Mouse (Mus musculus): ENCODE measurements around the gene Borcs7.

Gene Borcs7

DNA sequence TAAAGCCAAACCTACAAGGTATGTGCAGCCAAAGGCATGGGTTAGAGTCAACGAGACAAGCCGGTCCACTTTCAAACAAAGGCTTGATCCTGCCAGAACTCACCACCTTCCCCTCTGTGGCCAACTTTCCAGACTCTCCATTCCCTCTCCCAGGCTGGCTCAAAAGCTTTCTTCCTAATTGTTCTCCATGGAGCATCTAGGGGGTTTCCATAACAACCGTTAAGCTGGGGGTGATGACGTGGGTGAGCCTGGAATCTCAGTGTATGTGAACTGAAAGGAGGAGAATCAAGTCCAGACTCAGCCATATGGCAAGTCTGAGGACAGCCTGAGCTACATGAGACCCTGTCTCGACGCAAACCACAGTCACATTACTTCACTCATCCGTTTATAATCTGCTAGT is 24.2 kb upstream of the Borcs7 start:
- DNase-seq: no peak

DNA sequence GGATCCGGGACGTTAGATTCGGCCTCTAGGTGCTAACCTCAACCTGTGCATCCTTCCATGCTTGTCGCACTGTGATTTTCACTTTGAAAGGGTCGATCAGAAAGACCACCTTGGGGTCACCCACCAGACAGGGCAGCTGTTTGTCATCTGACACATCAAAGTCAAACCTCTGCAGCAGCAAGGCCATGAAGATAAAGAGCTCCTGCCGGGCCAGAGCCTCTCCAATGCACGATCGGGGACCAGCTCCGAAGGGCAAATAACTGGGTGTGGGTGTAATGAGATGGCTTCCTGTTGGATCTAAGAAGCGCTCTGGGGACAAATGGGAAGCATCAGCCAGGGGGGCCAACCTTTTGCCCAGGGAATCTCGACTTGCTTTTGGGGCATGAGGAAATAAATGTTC is 22.4 kb upstream of the Borcs7 start:
- no peak for DNase-seq

DNA sequence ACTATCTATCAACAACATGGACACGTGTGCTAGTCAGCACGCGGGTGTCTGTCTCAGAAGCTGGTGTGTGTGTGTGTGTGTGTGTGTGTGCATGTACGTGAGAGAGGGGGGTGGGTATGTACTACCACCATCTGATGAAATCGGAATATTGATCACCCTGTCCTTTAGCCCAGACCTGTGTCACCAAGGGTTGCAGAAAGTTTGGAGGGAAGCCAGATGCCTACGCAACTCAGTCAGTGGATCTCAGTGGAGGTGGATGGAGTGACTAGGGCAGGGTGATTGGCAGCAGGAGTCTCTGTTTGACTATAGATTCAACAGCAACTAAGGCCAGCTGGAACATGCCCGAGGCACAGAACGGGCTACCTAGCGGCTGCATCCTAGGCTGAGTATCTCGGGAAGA is 21.4 kb upstream of the Borcs7 start:
- no peak for DNase-seq

DNA sequence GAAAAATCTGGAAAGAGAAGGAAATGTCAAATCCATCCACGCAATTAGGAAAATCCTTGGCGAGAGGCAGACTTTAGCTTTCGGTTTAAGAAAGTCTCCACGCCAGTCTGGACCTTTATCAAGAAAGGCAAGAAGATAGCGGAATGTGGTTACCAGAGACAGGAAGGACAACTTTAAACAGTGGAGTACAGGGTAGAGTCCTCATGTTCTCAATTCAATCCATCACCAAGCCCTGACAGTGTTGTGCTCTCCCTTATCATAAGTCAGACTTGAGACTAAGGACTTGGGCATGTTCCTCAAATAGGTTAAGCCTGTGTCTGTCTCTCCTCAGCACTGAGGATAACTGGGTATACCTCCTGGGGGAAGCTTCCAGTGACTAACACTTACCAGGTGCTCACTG is 19.9 kb upstream of the Borcs7 start:
- DNase-seq: no peak

DNA sequence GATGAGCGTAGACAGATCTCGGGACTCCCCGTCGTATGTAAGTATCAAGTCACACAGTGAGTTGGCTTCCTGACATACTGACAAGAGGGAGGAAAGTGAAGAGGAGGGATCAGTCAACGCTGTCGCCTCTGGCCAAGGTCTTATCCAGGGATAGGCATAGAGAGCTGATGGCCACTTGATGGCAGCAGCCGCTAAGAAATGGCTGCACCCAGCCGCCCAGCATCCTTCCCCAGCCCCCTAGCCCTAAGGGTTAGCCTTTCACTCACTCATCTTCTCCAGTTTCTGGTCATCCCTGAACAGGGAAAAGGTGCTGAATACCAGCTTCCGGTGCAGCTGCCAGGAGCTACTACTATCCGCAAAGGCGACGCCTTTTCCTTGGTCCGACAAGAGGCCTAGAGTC is 19.0 kb upstream of the Borcs7 start:
- peak; percentile 44 to 84 for DNase-seq

DNA sequence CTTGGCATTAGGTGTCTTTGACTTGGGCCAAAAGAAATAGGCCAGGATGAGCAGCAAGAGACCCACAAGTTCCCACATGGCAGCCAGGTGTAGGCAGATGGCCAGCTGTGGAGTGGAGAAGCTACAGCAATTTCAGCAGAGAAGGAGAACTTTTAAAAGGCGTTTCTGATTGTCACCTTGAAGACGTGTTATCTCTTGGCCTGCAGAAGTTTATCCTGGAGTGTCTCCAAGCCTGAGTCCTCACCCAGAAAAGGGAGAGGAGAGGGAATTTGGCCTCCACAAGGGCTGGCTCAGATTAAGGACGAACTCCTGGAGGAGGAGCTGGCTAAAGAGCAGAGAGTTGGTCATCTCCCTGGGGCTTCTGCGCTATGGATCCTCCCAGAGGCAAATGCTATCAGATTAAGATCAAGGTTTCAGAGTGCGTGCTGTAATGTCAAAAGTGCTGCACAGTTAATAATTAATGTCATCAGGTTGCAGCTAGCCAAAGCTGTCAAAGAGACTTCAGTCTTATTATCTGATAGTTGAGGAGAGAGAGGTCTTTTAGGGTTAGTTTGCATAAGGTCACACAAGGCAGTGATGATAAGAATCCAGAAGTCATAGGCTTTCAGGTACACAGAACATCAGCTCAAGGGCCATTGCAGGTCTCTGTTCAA is 16.8 kb upstream of the Borcs7 start, which contains the start of gene Cyp17a1:
Cyp17a1 (minus strand) TSS at position 407 of the 653 bp plus-strand sequence.
- DNase-seq: no peak

DNA sequence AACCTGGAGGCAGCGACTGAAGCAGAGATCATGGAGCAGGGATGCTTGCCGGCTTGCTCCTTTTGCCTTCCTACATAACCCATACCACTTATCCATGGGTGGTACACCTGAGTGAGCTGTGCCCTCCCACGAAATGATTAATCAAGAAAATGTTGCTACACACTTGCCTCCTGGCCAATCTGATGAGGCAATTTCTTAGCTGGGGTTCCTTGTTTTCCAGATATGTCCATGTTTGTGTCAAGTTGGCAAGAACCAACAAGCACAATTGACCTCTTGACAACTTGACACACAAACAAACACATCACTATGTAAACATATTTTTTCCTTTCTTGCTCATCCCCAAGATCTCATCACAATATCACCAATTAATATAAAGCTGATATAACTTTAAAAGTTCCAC is 14.1 kb upstream of the Borcs7 start:
- DNase-seq: no peak

DNA sequence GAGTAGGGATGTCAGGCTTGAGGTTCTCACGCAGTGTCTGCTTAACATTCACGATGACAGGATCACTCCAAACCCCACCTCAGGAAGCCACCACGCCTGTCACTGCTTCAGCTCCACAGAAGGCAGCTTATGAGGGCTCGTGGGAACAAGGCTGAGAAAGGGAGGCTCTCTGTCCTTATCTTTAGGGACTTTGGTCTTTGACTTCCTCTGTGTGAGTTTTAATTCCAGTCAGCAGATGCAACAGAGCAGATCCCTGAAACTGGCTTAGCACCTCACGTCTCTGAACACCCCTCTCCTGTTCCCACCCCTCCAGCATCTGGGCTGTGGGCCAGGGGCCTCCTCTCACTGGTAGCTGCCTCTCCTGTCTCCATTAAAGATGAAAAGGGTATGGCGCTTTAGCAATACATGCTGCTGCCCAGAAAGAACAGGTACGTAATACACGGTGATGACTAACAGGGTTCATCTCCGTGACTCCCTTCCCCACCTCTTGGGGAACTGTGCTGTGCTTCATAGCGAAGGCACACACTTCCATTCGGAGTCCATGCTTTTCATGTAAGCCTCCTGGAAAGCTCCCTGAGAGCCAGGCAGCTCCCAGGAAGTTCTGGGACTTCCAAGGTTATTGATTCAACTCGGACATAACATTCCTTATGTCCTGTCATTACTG is 9.9 kb upstream of the Borcs7 start:
- DNase-seq: no peak

DNA sequence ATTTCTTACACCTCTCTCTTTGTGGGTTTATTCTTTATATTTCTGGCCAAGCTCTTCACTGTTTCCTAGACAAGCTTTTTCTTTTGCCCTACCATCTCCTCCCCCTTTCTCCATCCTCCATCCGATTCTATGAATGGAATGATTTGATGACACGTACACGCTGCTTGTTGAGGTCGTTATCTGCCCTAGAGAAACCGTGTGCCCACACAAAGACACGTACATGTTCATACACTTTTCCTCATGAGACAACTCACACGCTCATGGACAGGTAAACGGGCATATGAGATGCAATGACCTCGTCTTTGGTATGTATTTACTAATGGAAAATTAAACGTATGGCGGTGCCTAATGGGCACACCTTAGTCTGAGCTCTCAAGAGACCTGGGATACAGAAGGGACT is 681 bp downstream of the Borcs7 start:
- no peak for DNase-seq

DNA sequence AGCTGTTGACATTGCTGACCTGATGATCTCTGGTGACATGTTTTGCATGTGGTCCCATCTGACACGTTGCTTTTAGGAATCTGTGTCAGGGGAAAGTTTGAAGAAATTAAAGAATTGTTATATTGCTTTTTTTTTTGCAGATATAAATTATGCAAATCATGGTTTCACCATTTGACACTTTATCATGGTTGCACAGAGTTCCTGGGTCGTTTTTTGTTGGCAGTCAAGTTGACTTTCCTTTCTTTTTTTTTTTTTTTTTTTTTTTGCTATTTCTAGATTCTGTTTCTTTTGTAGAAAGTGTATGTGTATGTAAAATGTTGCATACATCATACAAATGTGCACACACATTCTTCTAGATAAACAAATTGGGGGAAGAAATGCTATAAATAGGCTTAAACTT is 1.4 kb downstream of the Borcs7 start:
- no peak for DNase-seq

DNA sequence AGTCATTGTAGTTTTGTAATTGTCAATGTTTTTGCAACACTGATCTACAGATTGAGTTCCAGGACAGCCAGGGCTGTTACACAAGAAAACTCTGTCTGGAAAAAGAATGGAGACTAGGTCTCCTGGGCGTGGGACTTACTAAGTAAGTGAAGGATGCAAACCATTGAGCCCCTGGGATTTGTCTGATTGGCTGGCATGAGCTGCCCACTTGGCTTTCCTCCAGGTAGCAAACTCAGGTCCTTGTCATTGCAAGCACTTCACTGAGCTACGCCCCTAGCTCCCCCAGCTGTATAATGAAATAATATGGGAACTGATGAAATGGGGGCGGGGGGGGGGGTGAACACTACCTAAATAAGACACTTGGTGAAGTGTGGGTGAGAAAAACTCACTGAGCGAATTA is 3.4 kb downstream of the Borcs7 start:
- no peak for DNase-seq

DNA sequence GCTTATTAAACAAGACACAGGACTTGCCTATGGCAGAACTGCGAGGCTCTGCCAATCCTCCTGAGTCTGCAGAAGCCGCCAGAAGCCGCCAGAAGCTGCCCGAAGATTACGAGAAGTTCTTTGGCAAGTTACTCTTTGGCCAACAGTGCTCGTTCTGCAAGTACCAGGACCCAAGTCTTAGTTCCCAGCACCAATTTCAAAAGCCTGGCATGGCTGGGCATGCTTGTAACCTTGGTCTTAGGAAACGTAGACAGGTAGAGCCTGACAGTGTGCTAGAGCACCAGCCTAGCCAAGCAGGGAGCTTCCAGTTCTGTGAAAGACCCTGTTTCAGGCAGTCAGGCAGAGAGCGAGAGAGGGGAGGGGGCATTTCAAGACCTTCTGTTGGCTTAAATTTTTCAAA is 6.8 kb downstream of the Borcs7 start:
- no peak for DNase-seq

DNA sequence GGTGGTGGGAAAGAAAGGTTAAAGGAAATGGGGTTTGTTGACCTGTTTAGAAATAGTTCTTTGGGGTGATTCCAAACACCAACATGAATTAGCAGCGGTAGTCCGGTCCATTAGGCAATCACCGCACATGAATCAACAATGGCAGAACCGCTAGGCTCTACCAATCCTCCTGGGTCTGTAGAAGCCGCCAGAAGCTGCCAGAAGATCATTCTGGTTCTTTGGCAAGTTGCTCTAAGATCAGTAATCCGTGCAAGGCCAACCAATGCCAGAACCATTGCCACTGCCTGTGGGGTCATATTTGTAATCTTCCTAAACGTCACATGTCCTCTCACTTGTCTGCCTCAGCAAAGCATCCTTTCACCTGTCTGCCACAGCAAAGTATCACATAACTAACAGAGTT is 7.2 kb downstream of the Borcs7 start:
- DNase-seq: no peak

DNA sequence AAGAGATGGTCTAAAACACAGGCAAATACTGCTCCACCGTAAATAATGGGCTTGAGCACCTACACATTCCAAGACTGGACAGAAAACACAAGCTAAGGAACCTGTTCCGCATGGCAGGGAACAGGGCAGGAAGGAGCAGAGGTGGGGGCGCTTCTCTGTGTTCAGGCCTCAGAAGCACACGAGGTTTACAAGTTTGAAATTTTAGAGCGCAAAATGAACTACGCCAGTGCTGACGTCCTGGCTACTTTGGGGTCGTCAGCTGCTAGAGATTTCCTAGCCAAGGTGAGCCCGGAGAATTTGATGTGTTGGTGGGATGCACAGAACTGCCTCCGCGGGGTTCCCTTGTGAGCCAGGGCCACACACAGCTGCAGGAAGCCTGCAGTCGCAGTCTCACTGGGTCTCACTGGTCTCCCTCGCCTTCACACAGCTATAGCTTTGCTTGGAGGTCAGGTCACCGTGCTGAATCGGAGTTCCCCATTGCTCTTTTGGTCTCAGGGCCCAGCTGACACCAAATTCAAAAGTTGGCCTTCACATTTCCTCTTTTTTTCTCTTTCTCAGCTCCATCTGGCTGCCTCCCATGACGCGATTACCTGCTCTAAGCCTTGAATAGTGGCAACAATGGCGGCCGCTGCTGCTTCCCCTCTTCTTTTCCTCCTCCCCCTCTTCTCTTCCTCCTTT is 8.3 kb downstream of the Borcs7 start:
- no peak for DNase-seq

DNA sequence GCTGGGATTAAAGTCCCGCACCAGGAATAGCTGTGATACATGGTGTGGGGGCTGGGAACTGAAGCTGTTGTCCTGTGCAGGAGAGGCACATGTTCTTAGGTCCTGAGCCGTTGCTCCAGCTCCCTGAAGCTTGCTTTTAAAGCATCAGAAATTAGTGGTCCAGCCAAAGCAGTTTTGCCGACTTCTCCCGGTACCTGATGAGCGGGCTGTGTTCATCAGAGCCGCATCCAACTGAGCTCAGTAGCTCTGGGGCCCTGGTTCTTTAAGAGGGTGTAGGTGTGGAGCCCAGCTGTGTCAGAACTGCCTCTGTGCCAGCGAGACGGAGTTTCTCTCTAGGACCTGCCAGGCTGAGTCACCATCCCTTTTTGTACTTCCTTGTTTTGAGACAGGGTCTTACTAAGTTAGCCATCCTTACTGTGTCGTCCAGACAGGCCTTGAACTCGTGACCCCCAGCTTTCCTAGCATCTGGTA is 9.3 kb downstream of the Borcs7 start:
- DNase-seq: no peak

DNA sequence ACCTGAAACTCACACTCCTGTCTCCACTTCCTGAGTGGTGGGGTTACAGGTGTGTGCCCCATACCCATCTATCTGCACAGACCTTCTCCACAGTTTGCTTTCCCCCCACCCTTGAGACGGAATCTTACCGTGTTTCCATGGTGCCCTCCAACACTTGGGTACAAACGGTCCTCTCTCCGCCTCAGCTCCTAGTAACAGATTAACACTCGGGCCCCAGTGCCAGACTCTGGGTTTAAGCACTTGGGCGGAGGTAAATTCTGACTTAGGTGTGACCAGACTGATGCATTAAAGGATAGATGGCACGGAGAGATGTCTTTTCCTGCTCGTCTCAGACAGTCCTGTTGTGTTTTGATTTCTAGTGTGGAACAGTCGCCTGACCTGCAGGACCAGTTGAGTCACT is 11.4 kb downstream of the Borcs7 start:
- DNase-seq: peak; percentile 69 to 71

DNA sequence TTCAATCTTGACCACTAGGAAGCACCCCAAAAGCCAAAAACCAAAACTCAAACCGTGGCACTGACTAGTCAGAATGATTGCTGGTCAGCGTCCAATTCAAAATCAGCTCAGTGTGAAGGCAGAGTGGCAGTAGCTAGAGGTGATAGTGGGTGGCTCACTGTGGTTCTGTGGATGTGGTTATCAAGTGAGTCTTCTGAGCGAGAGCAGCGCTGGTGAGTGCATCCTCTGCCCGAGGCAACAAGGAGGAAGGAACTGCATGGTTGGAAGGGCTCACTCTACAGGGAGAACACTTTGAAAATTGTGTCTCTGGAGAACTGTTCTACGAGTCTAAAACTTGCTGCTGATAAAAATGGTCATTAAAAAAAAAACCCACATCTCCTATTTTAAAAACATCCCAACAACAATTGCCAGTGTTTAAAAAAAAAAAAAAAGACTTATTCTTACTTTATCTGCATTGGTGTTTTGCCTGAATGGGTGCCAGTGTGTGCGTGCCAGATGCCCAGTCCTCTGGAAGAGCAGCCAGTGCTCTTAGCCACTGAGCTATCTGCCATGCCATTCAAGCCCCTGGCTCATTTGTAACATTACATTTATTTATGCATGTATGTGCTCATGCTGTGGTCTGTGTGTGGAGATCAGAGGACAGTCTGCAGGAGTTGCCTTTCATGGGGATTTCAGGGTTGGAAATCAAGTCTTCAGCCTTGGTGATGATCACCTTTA is 16.2 kb downstream of the Borcs7 start:
- DNase-seq: no peak

DNA sequence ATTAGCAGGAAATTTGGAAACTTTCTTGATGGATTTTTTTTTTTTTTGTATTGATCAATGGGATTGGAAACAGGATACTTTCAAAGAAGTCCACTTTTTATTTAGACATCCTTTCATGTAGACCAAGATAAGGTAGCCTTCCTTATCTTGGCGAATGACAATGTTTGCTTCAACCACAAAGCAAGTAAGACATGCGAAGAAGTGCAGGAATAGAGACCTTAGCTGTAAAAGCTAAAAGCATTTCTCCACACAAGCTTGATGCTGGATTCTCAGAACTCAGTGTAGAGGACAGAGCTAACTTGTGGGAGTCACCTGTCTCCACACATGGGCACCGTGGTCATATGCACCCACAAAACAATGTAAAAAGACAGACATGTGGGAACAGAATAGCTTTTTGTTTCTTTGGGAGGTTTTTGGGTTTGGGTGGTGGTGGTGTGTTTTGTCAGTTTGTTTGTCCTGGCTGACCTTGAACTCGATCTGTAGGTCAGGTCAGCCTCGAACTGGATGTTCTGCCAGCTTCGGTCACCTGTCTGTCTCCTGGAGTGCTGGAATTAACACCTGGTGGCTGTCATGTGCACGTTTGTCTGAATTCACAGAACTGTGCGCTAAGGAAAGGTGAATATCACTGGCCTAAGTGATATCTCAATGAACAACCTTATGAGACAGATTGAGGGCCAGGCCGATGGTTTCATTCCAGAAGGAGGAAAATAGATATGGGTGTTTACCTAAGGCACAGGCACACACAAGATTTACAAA is 17.0 kb downstream of the Borcs7 start:
- DNase-seq: peak; percentile 26 to 36

DNA sequence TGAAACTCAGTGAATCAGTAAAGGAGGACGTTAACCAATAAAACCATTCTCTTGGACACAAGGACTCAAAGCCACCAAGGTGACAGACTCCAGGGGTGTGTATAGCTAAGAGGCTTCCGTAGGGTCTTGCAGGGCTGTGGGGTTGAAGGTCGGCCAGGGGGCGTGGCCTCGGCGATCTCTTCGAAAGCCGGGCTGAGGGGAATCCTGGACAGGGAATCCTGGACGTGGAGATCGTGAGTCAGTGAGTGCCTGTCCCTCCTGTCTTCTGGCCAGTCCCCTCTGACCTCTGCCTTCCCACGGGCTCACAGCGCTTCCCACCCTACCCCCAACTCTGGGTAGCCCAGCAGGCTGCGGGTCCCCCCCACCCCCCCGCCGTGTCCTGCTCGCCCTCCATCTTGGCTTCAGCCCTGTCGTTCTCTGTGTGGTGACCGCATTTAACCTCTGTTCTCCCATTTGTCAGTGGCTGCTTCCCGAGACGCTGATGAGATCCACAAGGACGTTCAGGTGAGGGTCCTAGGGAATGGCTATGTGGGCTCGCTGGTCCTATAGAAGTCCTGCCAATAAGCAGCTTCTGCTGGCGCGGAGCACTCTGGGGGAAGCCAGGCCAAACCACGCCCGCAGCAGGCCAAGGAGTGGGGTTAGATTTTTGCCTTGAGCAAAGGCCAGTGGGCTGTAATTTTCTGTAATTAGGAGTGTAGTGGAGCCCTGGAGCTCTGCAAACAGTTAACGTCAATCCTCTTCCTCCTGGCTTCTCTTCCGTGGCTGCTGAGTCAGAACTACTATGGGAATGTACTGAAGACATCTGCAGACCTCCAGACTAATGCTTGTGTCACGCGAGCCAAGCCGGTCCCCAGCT is 17.8 kb downstream of the Borcs7 start, which contains the start of gene As3mt:
As3mt (plus strand) TSS at position 163 of the 856 bp plus-strand sequence.
- DNase-seq: peak; percentile 88 to 94

DNA sequence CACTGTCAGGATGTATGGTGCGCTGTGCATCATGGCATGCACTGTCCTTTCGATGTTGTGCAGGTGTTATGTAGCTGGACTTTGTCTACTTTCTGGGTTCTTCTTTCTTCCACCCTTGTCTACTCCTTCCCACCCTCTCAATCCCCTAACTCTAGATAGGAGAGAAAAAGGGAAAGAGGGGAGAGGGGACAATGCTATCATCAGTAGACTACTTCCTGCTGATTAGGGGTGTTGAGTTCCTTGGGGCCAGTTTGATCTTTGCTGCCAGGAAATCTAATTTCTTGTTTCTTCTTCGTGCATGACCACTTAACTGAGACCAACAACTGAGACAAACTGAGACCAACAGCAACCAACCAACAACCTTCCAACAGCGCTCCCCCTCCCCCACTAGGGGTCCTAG is 20.9 kb downstream of the Borcs7 start:
- no peak for DNase-seq

DNA sequence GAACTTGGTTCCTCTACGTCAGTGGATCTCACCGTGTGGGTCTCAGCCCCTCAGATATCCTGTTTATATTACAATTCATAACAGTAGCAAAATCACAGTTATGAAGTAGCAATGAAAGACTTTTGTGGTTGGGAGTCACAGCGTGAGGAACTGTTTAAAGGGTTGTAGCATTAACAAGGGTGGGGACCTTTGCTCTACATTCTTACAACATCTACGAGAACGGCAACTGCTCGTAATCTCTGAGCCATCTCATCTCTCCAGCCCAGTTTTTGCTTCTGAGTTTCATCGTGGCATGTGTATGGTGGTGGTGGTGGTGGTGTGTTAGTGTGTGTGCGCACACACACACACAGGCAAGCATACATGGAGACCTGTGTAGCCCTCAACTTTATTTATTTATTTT is 24.5 kb downstream of the Borcs7 start:
- DNase-seq: peak in 1 of 2 experiments; percentile 26

DNA sequence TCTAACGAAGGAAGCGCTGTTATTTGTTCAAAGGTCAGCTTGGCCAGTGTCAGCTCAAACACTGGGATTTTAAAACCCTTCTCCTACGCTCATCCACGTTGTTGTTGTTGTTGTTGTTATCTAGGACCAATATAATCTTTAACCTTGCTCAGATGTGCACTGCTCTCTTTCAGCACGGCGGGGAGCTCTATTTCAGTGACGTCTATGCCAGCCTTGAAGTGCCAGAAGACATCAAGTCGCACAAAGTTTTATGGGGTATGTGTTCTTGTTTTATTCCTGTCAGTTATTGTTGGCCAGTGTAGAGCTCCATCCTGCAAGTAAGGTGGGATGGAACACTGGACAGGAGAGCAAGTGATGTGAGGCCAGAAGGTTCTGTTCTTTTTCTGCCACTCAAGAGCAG is 25.3 kb downstream of the Borcs7 start:
- DNase-seq: no peak

All from kidney, postnatal 36 days (tissue).